Mouse (Mus musculus) E14TG2a.4 (cell line): ENCODE measurements around the gene Trip11.

ENCODE experiments used
- CTCF ChIP-seq: conservative IDR thresholded peaks from 2 replicates; pipeline ENCODE4 v1.5.1; 2014; ENCODE audit warnings: low read length
- NANOG ChIP-seq: IDR thresholded peaks from 2 replicates; pipeline ENCODE4 v1.6.1; 2014; ENCODE audit warnings: borderline replicate concordance, low read length, mixed read lengths
- POU5F1 ChIP-seq: IDR thresholded peaks from 2 replicates; pipeline ENCODE4 v1.6.1; 2014; ENCODE audit warnings: low read length, borderline replicate concordance

GRCm38 (mm10) chr12:101794458-101794857 is 118.6 kb downstream of the Trip11 start:
- no peak for TF ChIP-seq CTCF
- no peak for TF ChIP-seq NANOG
- TF ChIP-seq POU5F1: no peak
